Mouse (Mus musculus) bone marrow, adult 2 months (tissue): ENCODE measurements around the gene D930048N14Rik. TPM values are rescaled to one million over a fixed set of nuclear protein-coding genes. Genes with fewer than 3 reads are reported as not detected.
"Not testable (repeated sequence)": the region's sequence is repeated elsewhere in the genome, so short reads cannot be mapped to it uniquely, and the experiment has no call there.

Experiments used
- H3K27ac ChIP-seq: fragments of 200-500 bp; 2 replicates; pipeline ENCODE4 v1.5.1; 2012; ENCODE audit warnings: low read depth, mild to moderate bottlenecking, control low read depth, inconsistent platforms, low read length; ENCODE audit not compliant: control insufficient read depth, poor library complexity, insufficient read depth
- H3K4me1 ChIP-seq: fragments of 200-500 bp; 2 replicates; pipeline ENCODE4 v1.6.1; 2011; ENCODE audit warnings: low read length; ENCODE audit not compliant: control insufficient read depth, insufficient read depth
- H3K4me3 ChIP-seq: fragments of 200-500 bp; replicated peaks from 2 replicates; pipeline ENCODE3; 2011; ENCODE audit warnings: mild to moderate bottlenecking, low read depth, low read length, control low read depth; ENCODE audit not compliant: control insufficient read depth
- CTCF ChIP-seq: fragments of 200-500 bp; IDR thresholded peaks from 2 replicates; pipeline ENCODE4 v1.5.1; 2011; ENCODE audit warnings: low read length, control low read depth; ENCODE audit not compliant: control insufficient read depth, insufficient read depth
- POLR2A ChIP-seq: fragments of 200-500 bp; IDR thresholded peaks from 2 replicates; pipeline ENCODE4 v1.6.1; 2011; ENCODE audit warnings: low read depth, mild to moderate bottlenecking, control low read depth, low read length, borderline replicate concordance; ENCODE audit not compliant: control insufficient read depth
- WGBS: fragments of 180-500 bp; shearing (Covaris S2); methylation state at CpG from one replicate; pipeline ENCODE4 v1.1.7; 2018; 5-methylcytosine and 5-hydroxymethylcytosine counted together
- polyA plus RNA-seq: library from polyadenylated mRNA; stranded (reverse); fragments of >200 nt; gene quantifications from 2 replicates; pipeline ENCODE4 v1.2.4, GENCODE M21; 2011; ENCODE audit warnings: low replicate concordance; ENCODE audit not compliant: missing spikeins, insufficient read depth, insufficient read length

Gene D930048N14Rik
- polyA plus RNA-seq, 1 experiment = 0.72 TPM

DNA sequence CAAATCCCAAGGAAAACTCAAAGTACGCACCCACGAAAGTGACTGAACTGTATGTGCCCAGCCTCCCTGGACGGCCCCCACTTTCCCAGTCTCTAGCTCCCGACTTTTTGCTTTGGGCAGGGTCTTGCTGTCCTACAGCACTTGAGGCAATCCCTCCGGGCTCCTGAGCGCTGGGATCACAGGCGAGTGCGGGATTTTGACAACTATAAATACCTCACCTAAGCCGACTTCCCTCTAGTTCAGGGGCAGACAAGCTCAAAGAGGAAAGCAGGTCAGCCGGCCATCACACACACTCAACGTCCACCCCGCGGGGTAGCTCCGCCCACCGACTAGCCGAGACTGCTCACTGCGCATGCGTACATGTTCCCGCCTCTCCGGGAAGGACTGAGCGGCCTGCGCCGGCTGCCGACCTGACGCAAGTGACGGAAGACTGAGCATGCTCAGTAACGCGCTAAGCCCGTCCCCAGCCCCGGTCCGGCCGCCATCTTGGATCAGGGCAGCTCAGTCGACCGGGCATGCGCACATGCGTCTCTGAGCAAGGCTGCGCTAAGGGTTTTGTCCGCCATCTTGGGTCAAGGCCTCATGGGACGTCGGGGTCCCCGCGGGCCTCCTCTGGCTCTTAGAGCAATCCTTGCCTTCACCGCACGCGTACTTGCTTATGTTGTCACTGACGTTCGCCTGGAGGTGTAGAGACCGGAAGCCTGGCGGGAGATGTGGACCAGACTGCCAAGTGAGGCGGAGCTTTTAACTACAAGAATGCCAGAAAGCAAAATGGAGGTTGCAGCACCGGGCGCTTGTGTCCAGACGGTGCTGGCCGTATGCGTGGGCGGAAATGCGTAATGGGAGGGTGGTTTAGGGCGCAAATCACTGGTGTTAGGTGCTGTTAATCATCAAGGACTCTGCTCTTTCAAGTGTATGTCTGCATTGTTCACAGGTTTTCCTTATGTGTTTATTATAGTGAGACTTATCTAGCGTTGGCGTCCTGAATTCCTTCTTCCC lies 37.9 kb downstream of the D930048N14Rik start, which contains the start of gene 0610009B22Rik:
TSS of gene 0610009B22Rik (minus strand) at position 545 of the 999 bp plus-strand sequence.
- H3K4me1 ChIP-seq = no peaks in the 10 kb centered on the region
- under 1% methylated on average over 60 of the region's 60 CpGs for WGBS
- H3K4me3 ChIP-seq = peak within 1 kb of the TSS; percentile 79
- TF ChIP-seq POLR2A = peak; percentile 96
- TF ChIP-seq CTCF = no peak
- peak within 1 kb of the TSS; percentile 92 for H3K27ac ChIP-seq

DNA sequence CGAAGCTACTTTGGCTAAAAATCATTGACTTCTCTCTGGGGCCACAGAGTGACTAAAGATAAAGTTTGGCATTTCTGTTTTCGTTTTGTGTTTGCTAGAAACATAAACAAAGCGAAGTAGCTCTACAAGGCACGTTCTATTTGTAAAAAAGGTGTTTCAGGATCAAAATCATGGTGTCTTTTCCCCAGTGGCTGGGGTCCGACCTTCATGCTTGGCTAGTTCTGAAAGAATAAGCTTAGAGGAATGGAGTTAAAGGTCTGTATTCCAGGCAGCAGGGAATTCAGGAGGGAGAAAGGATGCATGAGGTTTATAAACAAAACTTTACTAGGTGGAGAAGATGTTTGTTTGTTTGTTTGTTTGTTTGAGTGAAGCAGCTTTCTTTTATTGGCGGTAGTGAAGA lies 38.6 kb downstream of the D930048N14Rik start:
- H3K4me1 ChIP-seq = no peaks in the 10 kb centered on the region
- H3K4me3 ChIP-seq = peak overlapping the region; percentile 76
- no peak overlapping the region for H3K27ac ChIP-seq
- no peak for TF ChIP-seq CTCF
- TF ChIP-seq POLR2A = no peak
- 25% methylated on average over 6 of the region's 6 CpGs for WGBS

DNA sequence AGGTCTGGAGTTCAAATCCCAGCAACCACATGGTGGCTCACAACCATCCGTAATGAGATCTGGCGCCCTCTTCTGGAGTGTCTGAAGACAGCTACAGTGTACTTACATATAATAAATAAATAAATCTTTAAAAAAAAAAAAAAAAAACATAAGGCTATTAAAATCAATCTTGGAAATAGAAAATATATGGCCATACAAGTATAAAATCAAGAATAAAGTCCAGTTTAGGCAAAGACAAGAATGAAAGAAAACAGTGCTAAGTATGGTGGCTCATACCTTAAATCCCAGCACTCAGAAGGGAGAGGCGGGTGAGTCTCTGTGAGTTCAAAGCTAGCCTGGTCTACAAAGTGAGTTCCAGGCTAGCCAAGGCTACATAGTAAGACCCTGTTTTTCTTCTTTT lies 39.8 kb downstream of the D930048N14Rik start:
- WGBS = 82% methylated on average over 3 of the region's 3 CpGs
- H3K4me3 ChIP-seq, H3K4me1 ChIP-seq, H3K27ac ChIP-seq: not testable (repeated sequence)

DNA sequence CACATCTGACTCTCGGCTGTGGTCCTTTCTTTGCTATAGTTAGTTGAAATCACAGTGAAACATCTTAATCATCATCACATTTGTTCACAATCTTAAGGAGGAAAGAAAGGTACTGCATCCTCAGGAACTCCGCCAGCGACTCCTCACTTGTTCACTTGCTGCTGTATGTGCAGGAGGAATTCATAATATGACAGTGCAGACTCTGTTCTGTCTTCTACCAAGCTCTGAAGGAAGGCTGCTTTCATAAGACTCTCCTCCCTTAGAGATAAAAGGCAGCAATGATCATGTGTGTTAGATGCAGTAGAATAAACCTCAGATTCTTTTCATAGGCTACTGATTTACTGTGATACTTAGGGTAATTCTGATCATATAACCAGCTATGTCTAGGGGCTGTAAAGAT lies 44.2 kb downstream of the D930048N14Rik start:
- no peak overlapping the region for H3K4me3 ChIP-seq
- TF ChIP-seq POLR2A = no peak
- no peak for TF ChIP-seq CTCF
- no peak overlapping the region for H3K27ac ChIP-seq
- no peaks in the 10 kb centered on the region for H3K4me1 ChIP-seq
- 91% methylated on average over 3 of the region's 3 CpGs for WGBS

DNA sequence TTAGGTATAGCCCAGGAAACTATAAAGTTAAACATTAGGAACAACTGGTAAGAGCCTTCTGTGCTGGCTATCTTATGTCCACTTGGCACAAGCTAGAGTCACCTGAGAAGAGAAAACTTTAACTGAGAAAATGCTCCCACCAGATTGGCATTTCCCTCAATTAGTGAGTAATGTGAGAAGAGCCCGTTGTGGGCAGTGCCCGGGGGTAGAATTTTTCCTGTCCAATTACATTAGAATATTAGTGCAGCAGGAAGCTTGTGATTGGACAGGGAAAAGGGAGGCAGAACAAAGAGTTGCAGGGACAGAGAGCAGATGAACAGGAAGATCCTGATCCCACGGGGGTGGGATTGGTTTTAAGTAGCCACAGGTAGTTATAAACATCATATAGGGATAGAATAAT lies 52.1 kb downstream of the D930048N14Rik start:
- H3K4me3 ChIP-seq = no peak overlapping the region
- no peaks in the 10 kb centered on the region for H3K4me1 ChIP-seq
- 87% methylated on average over 3 of the region's 3 CpGs for WGBS
- H3K27ac ChIP-seq = no peak overlapping the region
- TF ChIP-seq POLR2A = no peak
- no peak for TF ChIP-seq CTCF

DNA sequence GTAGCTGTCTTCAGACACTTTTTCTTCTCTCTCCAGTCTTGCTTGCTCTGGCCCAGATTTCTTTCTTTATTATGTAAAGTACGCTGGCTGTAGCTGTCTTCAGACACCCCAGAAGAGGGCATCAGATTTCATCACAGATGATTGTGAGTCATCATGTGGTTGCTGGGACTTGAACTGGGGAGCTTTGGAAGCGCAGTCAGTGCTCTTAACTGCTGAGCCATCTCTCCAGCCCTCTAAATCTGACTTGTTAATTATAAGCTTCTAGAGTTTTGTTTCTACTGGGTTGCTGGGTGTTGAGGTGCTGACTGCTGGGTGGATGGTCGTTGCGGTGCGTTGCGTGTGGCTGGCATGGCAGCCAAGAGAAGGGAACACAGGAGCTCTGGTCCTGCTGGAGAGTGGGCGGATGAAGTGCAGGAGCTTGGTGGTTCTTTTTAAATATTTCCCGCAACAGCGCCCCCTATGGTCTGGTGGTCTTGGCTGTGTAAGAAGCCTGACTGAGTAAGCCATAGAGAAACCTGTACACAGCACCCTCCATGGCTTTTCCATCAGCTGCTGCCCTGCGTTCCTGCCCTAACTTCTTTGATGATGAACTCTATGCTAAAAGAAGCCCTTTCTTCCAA lies 52.7 kb downstream of the D930048N14Rik start:
- TF ChIP-seq CTCF = peak; percentile 21; the same call in 1 of the 2 replicates
- no peak for TF ChIP-seq POLR2A
- Histone ChIP-seq H3K4me3 (no peak overlapping the region), H3K4me1 (no peaks in the 10 kb centered on the region), H3K27ac (no peak overlapping the region)
- 79% methylated on average over 10 of the region's 10 CpGs for WGBS

DNA sequence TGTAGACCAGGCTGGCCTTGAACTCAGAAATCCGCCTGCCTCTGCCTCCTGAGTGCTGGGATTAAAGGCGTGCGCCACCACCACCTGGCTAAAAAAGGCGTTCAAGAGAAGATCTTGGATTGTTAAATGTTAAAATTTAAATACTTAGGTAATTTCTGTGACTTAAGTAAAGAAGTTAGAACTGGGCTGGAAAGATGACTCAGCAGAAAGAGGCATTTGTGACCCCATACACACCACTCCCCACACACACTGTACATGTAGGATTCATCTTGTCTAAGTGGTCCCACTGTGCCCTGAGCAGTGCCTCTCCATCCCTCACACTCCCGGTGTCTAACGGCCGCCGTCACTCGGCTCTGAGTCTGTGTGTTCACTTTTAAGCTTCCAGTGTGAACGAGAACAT lies 55.7 kb downstream of the D930048N14Rik start:
- 92% methylated on average over 10 of the region's 10 CpGs for WGBS
- TF ChIP-seq CTCF = no peak
- TF ChIP-seq POLR2A = no peak

DNA sequence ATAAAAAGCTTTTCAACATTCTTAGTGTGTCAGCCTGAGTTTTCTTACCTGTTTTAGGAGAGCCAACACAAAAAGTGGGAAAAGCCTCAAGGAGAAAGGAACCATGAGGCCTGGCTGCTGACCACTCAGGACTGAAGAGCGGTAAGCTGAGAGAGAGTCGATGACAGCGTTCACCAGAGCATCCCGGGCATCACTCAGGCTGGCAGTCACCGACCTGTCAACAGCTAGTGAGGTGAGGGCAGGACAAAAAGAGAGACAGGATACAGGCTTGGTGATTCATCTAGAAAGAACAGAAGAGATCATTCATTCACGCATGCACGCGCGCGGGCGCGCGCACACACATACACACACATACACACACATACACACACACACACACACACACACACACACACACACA lies 56.3 kb downstream of the D930048N14Rik start:
- no peak overlapping the region for H3K27ac ChIP-seq
- WGBS = 94% methylated on average over 13 of the region's 13 CpGs
- no peak overlapping the region for H3K4me3 ChIP-seq
- TF ChIP-seq CTCF = no peak
- TF ChIP-seq POLR2A = no peak
- no peaks in the 10 kb centered on the region for H3K4me1 ChIP-seq

More for the DNA sequence above, 55.7 kb downstream of the D930048N14Rik start:
- no peaks in the 10 kb centered on the region for H3K4me1 ChIP-seq
- no peak overlapping the region for H3K27ac ChIP-seq
- no peak overlapping the region for H3K4me3 ChIP-seq

Other genes starting within 250 kb of the D930048N14Rik start
- gene Phykpl, start 66.2 kb upstream of the D930048N14Rik start, polyA plus RNA-seq = 7.7 and 10.8 TPM in 2 replicates
- gene Hnrnpab, start 44.1 kb upstream of the D930048N14Rik start, polyA plus RNA-seq = 188 and 198 TPM in 2 replicates
- 58.3 and 118 TPM in 2 replicates for gene Nhp2, start 31.2 kb upstream of the D930048N14Rik start, polyA plus RNA-seq
- gene Rmnd5b, start 15.1 kb upstream of the D930048N14Rik start, polyA plus RNA-seq = 14.8 and 19.3 TPM in 2 replicates
- 2.7 and 5.7 TPM in 2 replicates for gene N4bp3, start 112 bp upstream of the D930048N14Rik start, polyA plus RNA-seq
- 7.5 and 15.6 TPM in 2 replicates for gene 0610009B22Rik, start 37.9 kb downstream of the D930048N14Rik start, polyA plus RNA-seq
- 4.0 and 4.3 TPM in 2 replicates for gene Sec24a, start 112.7 kb downstream of the D930048N14Rik start, polyA plus RNA-seq
- 5.7 and 9.3 TPM in 2 replicates for gene Sar1b, start 112.7 kb downstream of the D930048N14Rik start, polyA plus RNA-seq
- 5.5 and 5.9 TPM in 2 replicates for gene Jade2, start 206.7 kb downstream of the D930048N14Rik start, polyA plus RNA-seq